Mouse (Mus musculus) kidney, adult 2 months (tissue): ENCODE results near the gene Suds3.

Source experiments
- CTCF ChIP-seq: fragments of 200-500 bp; conservative IDR thresholded peaks from 2 replicates; pipeline ENCODE4 v1.5.1; 2011; ENCODE audit warnings: low read depth, mild to moderate bottlenecking, control low read depth, low read length, moderate library complexity, mixed read lengths; ENCODE audit not compliant: insufficient read depth, insufficient read length
- POLR2A ChIP-seq: fragments of 200-500 bp; IDR thresholded peaks from one replicate; pipeline ENCODE4 v1.6.1; 2011; ENCODE audit warnings: low read depth, low read length, control low read depth

GRCm38 (mm10) chr5:117118850-117119249, 2.9 kb upstream of the Suds3 start:
- no peak for TF ChIP-seq POLR2A
- TF ChIP-seq CTCF = no peak
